Mouse (Mus musculus): ENCODE results near the gene Pakap. TPM values are rescaled to one million over a fixed set of nuclear protein-coding genes. Genes with fewer than 3 reads are reported as not detected.

The Pakap gene
- polyA plus RNA-seq, 1 experiment = 1.9 TPM

DNA sequence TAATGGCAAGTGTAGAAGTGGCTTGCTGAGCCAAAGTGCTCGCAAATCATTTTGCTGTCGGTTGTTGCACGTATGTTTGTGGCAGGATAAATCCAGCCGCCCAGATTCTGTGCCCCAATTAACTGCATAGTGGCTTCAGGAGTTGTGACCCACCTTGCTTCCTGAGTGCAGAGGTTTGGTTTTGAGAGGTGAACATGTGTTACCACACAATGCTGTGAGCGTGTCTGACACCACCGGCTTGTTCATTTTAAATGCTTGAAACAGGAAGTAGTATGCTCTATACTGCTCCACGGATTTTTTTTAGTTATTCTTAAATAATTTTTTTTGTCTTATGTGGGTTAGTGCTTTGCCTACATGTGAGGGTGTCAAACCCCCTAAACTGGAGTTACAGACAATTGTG, 264.3 kb downstream of the Pakap start:
- DNase-seq (ENCODE audit: low read depth) = no peak
- no peak for TF ChIP-seq CTCF (IDR thresholded peaks at IDR 0.05; ENCODE audit: borderline replicate concordance, extremely low read depth, insufficient read depth, insufficient read length)
- TF ChIP-seq POLR2A (IDR thresholded peaks at IDR 0.05; ENCODE audit: borderline replicate concordance, extremely low read depth, insufficient read depth, insufficient read length, poor library complexity, severe bottlenecking) = no peak

- no peak for DNase-seq (ENCODE audit: low read depth)
Measured at GRCm38 (mm10) chr4:57833060-57833459, 265.1 kb downstream of the Pakap start.

DNA sequence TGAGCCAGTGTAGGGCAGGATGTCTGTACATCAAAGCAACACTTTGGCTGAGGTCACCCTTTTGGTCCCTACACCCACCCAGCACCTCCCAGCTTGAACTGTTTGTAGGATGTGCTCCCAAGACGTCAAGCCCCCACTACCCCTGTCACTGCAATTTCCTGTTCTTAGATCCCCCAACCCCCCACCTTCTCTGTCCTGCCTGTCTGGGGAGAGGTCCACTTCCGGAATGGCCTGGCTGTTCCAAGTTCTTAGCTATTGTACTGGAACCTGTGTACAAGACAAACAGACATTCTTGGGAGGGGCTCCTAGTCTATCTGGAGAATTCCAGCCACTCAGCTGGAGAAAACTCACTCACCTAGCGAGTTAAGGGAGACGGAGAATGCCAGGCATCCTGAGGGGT, 266.2 kb downstream of the Pakap start:
- TF ChIP-seq POLR2A (IDR thresholded peaks at IDR 0.05; ENCODE audit: borderline replicate concordance, extremely low read depth, insufficient read depth, insufficient read length, poor library complexity, severe bottlenecking) (no peak), CTCF (IDR thresholded peaks at IDR 0.05; ENCODE audit: borderline replicate concordance, extremely low read depth, insufficient read depth, insufficient read length) (no peak)
- no peak for DNase-seq (ENCODE audit: low read depth)

More at GRCm38 (mm10) chr4:57833060-57833459, 265.1 kb downstream of the Pakap start:
- TF ChIP-seq POLR2A (IDR thresholded peaks at IDR 0.05; ENCODE audit: borderline replicate concordance, extremely low read depth, insufficient read depth, insufficient read length, poor library complexity, severe bottlenecking) (no peak), CTCF (IDR thresholded peaks at IDR 0.05; ENCODE audit: borderline replicate concordance, extremely low read depth, insufficient read depth, insufficient read length) (no peak)

DNA sequence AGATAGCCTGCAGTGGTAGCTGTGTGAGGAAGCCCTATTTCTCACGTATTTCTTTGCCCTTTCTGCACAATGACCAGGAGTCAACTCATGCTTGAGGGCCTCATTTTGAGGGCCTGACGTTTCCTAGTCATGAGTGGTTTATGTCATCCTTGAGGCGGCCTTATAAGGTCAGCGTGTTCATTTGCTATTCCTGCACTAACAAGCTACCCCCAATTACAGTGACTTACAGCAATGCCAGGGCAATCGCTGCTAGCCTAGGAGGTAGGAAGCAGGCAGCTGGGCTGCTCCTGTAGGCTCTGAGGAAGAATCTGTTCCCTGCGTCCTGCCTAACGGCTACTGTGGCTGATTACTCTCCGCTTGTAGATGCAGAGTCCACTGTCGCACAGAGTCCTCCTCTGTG, 269.1 kb downstream of the Pakap start:
- DNase-seq (ENCODE audit: low read depth) = no peak
- TF ChIP-seq CTCF (IDR thresholded peaks at IDR 0.05; ENCODE audit: borderline replicate concordance, extremely low read depth, insufficient read depth, insufficient read length) (no peak), POLR2A (IDR thresholded peaks at IDR 0.05; ENCODE audit: borderline replicate concordance, extremely low read depth, insufficient read depth, insufficient read length, poor library complexity, severe bottlenecking) (no peak)

DNA sequence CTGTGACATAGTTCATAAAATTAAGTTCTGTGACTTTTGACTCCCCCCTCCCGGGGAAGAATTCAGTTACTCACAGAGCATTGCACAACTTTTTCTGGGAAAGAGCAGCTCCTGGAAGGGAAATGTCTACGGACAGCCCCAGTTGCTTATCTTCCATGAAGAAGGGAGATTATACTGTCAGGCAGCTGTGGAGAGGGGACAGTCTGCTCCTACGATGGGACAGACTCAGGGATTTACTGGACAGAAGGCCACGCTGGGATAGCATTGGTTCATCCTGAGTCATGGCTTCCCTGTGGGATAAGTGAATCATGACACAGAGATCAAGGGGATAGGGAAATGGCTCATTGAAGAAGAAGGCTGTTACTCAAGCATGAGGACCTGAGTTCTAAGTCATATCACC, 271.4 kb downstream of the Pakap start:
- no peak for DNase-seq (ENCODE audit: low read depth)
- TF ChIP-seq POLR2A (IDR thresholded peaks at IDR 0.05; ENCODE audit: borderline replicate concordance, extremely low read depth, insufficient read depth, insufficient read length, poor library complexity, severe bottlenecking) (no peak), CTCF (IDR thresholded peaks at IDR 0.05; ENCODE audit: borderline replicate concordance, extremely low read depth, insufficient read depth, insufficient read length) (no peak)

GRCm38 (mm10) chr4:57841911-57842310, 273.9 kb downstream of the Pakap start:
- TF ChIP-seq POLR2A (IDR thresholded peaks at IDR 0.05; ENCODE audit: borderline replicate concordance, extremely low read depth, insufficient read depth, insufficient read length, poor library complexity, severe bottlenecking) = no peak
- TF ChIP-seq CTCF (IDR thresholded peaks at IDR 0.05; ENCODE audit: borderline replicate concordance, extremely low read depth, insufficient read depth, insufficient read length) = no peak
- no peak for DNase-seq (ENCODE audit: low read depth)

DNA sequence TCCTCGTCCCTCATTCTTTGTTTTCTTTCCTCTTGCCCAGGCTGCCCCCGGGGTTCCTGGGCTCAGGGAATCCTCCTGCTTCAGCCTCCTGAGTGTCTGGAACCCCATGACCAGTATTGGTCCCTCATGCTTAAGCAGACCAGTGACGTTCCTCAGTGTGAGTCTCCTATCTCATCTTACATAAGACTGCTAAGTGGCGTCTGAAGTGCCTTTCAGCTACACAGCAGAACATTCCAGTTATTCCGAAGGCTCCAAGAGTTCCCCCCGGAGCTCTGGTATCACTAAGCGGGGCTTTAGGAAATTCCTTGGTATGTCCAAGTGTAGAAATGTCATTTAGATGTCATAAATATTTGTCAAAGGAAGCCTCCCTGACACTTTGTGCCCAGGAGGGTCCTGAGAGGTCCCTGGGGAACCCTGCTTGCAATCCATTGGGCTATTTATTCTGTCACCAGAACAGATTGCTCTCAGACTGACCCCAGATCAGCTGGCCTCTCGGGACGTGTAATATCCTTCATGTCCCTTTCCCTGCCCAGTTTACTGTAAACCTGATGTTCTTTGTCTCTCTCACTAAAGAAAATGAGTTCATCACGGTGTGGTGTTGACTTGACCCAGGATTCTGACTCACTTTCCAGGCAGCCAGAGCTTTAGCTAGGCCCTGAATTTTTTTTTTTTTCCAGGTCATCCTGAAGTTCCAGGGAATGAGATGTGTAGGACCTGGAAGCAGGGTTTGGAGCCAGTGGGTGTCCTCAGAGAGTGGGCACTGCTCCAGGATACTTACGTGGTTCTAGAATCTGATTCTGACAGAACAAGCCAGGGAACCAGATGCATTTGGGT, 274.7 kb downstream of the Pakap start:
- TF ChIP-seq CTCF (IDR thresholded peaks at IDR 0.05; ENCODE audit: borderline replicate concordance, extremely low read depth, insufficient read depth, insufficient read length) (no peak), POLR2A (IDR thresholded peaks at IDR 0.05; ENCODE audit: borderline replicate concordance, extremely low read depth, insufficient read depth, insufficient read length, poor library complexity, severe bottlenecking) (no peak)
- no peak for DNase-seq (ENCODE audit: low read depth)

DNA sequence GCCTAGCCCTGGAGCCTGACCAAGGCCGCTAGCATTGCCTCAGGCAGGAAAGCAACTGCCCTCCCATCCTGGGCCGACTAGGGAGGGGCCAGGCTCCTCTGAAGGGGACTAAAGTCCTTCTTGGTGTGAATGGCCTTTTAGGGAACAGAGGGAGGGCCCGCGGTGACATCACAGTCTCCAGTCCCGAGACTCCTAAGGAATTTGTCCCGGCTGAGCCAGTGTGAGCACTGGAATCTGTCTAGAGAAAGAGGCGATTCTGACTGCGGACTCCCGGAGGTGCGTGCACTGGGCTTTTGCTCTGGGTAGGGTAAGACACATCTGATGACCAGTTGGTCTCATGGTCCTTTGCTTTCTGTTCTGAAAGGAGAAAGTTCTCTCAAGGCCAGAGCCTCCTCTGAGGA, 277.1 kb downstream of the Pakap start:
- no peak for TF ChIP-seq CTCF (IDR thresholded peaks at IDR 0.05; ENCODE audit: borderline replicate concordance, extremely low read depth, insufficient read depth, insufficient read length)
- TF ChIP-seq POLR2A (IDR thresholded peaks at IDR 0.05; ENCODE audit: borderline replicate concordance, extremely low read depth, insufficient read depth, insufficient read length, poor library complexity, severe bottlenecking) = no peak
- DNase-seq (ENCODE audit: low read depth) = peak; percentile 81

- peak; percentile 44 for DNase-seq (ENCODE audit: low read depth)
- TF ChIP-seq CTCF (IDR thresholded peaks at IDR 0.05; ENCODE audit: borderline replicate concordance, extremely low read depth, insufficient read depth, insufficient read length) (no peak), POLR2A (IDR thresholded peaks at IDR 0.05; ENCODE audit: borderline replicate concordance, extremely low read depth, insufficient read depth, insufficient read length, poor library complexity, severe bottlenecking) (no peak)
Measured at GRCm38 (mm10) chr4:57845541-57846210, 277.7 kb downstream of the Pakap start.

GRCm38 (mm10) chr4:57846381-57846990, 278.5 kb downstream of the Pakap start:
- DNase-seq (ENCODE audit: low read depth) = no peak
- TF ChIP-seq CTCF (IDR thresholded peaks at IDR 0.05; ENCODE audit: borderline replicate concordance, extremely low read depth, insufficient read depth, insufficient read length) = no peak
- TF ChIP-seq POLR2A (IDR thresholded peaks at IDR 0.05; ENCODE audit: borderline replicate concordance, extremely low read depth, insufficient read depth, insufficient read length, poor library complexity, severe bottlenecking) = no peak

GRCm38 (mm10) chr4:57846991-57847422, 279.0 kb downstream of the Pakap start:
- peak; percentile 60 for DNase-seq (ENCODE audit: low read depth)
- no peak for TF ChIP-seq POLR2A (IDR thresholded peaks at IDR 0.05; ENCODE audit: borderline replicate concordance, extremely low read depth, insufficient read depth, insufficient read length, poor library complexity, severe bottlenecking)
- TF ChIP-seq CTCF (IDR thresholded peaks at IDR 0.05; ENCODE audit: borderline replicate concordance, extremely low read depth, insufficient read depth, insufficient read length) = no peak
